Mouse (Mus musculus): ENCODE measurements at regions not wholly inside any gene's neighbourhood (a gene's known extent, or its start where the extent isn't known, plus 50 kb on each side); places are given as distances from the start of the nearest gene placed in this dataset.

GRCm38 (mm10) chr4:83985451-83985850, 460.1 kb downstream of the Ccdc171 start:
- intact Hi-C loops (cut with DNase I), result no loop called here
- DNase-seq (ENCODE audit: low spot score in 2 of 2), result no peak

GRCm38 (mm10) chr4:83986951-83987822, 461.8 kb downstream of the Ccdc171 start:
- intact Hi-C loops (cut with DNase I), result no loop called here
- no peak for DNase-seq (ENCODE audit: low spot score in 2 of 2)

GRCm38 (mm10) chr4:83987846-83988245, 462.5 kb downstream of the Ccdc171 start:
- intact Hi-C loops (cut with DNase I), result no loop called here
- DNase-seq (ENCODE audit: low spot score in 2 of 2), result no peak

- no peak for DNase-seq (ENCODE audit: low spot score in 2 of 2)
- intact Hi-C loops (cut with DNase I), result no loop called here
These were observed 463.0 kb downstream of the Ccdc171 start for GRCm38 (mm10) chr4:83988314-83988713.

- intact Hi-C loops (cut with DNase I), result no loop called here
- no peak for DNase-seq (ENCODE audit: low spot score in 2 of 2)
These were observed 465.0 kb downstream of the Ccdc171 start for GRCm38 (mm10) chr4:83990126-83990989.

- no peak for DNase-seq (ENCODE audit: low spot score in 2 of 2)
- intact Hi-C loops (cut with DNase I), result no loop called here
These were observed 465.9 kb downstream of the Ccdc171 start for GRCm38 (mm10) chr4:83991195-83991594.

- intact Hi-C loops (cut with DNase I), result no loop called here
- DNase-seq (ENCODE audit: low spot score in 2 of 2), result no peak
These were observed 471.7 kb downstream of the Ccdc171 start for GRCm38 (mm10) chr4:83997079-83997478.

- intact Hi-C loops (cut with DNase I), result no loop called here
- DNase-seq (ENCODE audit: low spot score in 2 of 2), result no peak
These were observed 476.3 kb downstream of the Ccdc171 start for GRCm38 (mm10) chr4:84001645-84002044.

GRCm38 (mm10) chr4:84004055-84004778, 478.9 kb downstream of the Ccdc171 start:
- no peak for DNase-seq (ENCODE audit: low spot score in 2 of 2)
- intact Hi-C loops (cut with DNase I), result no loop called here

- DNase-seq (ENCODE audit: low spot score in 2 of 2), result no peak
- intact Hi-C loops (cut with DNase I), result no loop called here
These were observed 479.5 kb downstream of the Ccdc171 start for GRCm38 (mm10) chr4:84004786-84005382.

- intact Hi-C loops (cut with DNase I), result no loop called here
- no peak for DNase-seq (ENCODE audit: low spot score in 2 of 2)
These were observed 486.6 kb downstream of the Ccdc171 start for GRCm38 (mm10) chr4:84011941-84012340.

GRCm38 (mm10) chr4:84015139-84015538, 489.8 kb downstream of the Ccdc171 start:
- no peak for DNase-seq (ENCODE audit: low spot score in 2 of 2)
- intact Hi-C loops (cut with DNase I), result no loop called here

GRCm38 (mm10) chr4:84015552-84016169, 490.3 kb downstream of the Ccdc171 start:
- DNase-seq (ENCODE audit: low spot score in 2 of 2), result no peak
- intact Hi-C loops (cut with DNase I), result no loop called here

- intact Hi-C loops (cut with DNase I), result no loop called here
- no peak for DNase-seq (ENCODE audit: low spot score in 2 of 2)
These were observed 492.8 kb downstream of the Ccdc171 start for GRCm38 (mm10) chr4:84018135-84018534.

- intact Hi-C loops (cut with DNase I), result no loop called here
These were observed 493.4 kb downstream of the Ccdc171 start for GRCm38 (mm10) chr4:84018774-84019173.

GRCm38 (mm10) chr4:84019500-84020255, 494.3 kb downstream of the Ccdc171 start:
- intact Hi-C loops (cut with DNase I), result no loop called here
- no peak for DNase-seq (ENCODE audit: low spot score in 2 of 2)

More at GRCm38 (mm10) chr4:84018774-84019173, 493.4 kb downstream of the Ccdc171 start:
- DNase-seq (ENCODE audit: low spot score in 2 of 2), result no peak

GRCm38 (mm10) chr4:84020692-84021091, 495.3 kb downstream of the Ccdc171 start:
- intact Hi-C loops (cut with DNase I), result no loop called here
- DNase-seq (ENCODE audit: low spot score in 2 of 2), result no peak

GRCm38 (mm10) chr4:84022323-84022722, 497.0 kb downstream of the Ccdc171 start:
- intact Hi-C loops (cut with DNase I), result no loop called here
- no peak for DNase-seq (ENCODE audit: low spot score in 2 of 2)
